Mouse (Mus musculus): Measurements from ENCODE around the gene Tctn3.
"Not testable (repeated sequence)": the region's sequence is repeated elsewhere in the genome, so short reads cannot be mapped to it uniquely, and the experiment has no call there.

Tctn3 gene

DNA sequence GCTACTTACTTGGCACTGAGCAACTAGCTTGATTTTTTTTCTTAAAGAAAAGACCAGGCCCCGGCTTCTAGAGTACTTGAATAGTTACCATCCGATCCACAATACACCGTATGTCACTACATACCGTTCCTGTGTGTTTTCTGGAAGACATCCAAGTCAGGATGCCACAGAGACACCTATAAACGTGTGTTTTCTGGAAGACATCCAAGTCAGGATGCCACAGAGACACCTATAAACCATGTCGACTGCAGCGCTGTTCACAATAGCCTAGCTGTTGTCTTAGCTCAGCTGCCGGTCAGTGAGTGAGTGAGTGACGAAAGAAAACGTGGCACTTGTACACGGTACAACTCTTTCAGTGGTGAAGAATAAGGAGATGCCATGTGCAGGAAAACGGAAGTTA lies 13.9 kb upstream of the Tctn3 start:
- DNase-seq (ENCODE audit: low spot score): no peak

DNA sequence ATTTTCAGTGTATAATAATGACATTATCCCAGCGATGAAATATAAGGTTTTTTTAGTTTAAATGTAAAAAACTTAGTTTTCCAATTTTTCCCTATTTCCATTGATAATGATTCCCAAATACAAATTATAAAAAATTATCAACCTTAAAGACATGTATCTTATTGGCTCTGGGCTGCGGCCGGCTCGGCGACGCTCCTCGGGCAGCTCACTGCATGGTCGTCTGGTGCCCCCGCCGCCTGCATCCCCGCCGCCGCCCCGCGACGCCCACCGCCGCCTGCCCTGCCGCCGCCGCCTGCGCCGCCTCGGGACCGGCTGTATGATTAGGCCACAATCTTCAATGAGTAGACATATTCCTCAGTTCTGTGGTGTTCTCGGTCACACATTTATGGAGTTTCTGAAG lies 9.6 kb upstream of the Tctn3 start:
- not testable (repeated sequence) for DNase-seq (ENCODE audit: low spot score)

DNA sequence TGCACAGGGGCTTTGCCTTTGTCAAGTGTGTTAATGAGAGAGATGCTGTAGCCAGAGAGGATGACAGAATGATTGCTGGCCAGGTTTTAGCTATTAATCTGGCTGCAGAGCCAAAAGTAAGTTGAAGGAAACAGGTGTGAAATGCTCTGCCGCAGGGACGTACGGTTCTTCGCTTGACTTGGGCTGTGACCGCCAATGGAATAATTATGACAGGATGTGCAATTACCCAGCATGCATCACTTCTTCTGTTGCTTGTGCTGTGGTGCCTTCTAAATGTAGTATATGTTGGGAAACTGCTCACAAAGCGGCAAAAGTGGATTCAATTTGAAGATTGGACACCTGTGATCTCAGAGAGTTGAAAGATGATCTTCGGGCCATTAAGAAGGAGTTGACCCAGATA lies 4.0 kb upstream of the Tctn3 start:
- DNase-seq (ENCODE audit: low spot score): no peak

- no peak for DNase-seq (ENCODE audit: low spot score)
Measured at GRCm38 (mm10) chr19:40614811-40615210, 2.8 kb upstream of the Tctn3 start.

GRCm38 (mm10) chr19:40607676-40608075 lies 4.4 kb downstream of the Tctn3 start:
- no peak for DNase-seq (ENCODE audit: low spot score)

DNA sequence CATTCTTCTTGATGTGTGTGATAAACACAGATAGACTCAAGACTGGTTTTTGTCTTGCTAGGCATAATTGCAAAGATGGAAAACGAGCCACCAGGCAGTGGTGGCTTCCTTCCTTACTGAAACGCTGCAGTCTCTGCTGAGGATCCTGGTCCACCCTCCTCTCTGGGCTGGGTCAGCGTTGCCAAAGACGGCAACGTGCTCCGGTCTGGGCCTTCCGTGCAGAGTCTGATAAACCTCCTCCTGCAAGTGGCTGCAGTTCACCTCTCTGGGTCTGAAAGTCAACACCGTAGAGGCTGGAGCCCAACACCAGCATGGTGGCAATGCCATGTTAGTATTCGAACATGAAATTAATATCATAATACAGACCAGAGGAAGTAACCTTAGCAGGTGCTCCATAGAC lies 6.8 kb downstream of the Tctn3 start:
- no peak for DNase-seq (ENCODE audit: low spot score)

DNA sequence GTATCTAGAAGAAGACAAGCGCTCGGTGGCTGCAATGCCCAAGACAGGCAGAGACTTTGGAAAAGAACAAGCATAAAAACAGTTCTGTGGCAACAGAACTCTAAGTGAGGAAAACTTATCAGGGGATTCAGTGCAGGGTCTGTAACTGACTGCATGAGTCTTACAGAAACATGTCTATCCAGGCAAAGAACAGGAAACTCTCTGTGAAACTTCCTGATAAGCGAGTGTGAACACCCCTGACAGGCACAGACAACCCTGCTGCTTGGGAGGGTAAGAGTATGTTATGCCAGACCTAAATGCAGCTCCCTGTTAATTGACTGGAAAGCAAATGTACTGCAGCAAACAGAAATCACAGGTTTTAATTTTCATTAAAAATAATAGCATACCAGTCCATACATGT lies 10.2 kb downstream of the Tctn3 start:
- no peak for DNase-seq (ENCODE audit: low spot score)

GRCm38 (mm10) chr19:40600846-40601245 lies 11.2 kb downstream of the Tctn3 start:
- not testable (repeated sequence) for DNase-seq (ENCODE audit: low spot score)

DNA sequence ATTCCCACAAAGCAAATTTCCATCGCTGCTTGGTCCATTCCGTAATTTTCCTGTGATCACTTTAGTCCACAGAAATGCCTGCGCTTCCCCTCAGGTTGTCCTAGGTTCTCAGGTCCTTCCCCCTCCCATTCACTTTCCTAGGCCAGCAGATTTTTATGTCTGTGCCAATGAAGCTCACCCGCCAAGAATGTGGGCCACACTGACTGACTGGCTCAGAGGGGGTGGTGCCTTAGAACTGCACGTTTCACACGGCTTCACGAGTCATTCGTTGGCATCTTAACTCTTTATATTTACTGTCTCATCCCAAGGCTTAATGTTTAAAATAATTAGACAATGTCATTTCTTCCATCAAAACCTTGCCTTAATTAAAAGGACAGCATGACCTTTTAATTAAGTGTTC lies 16.2 kb downstream of the Tctn3 start:
- DNase-seq (ENCODE audit: low spot score): no peak

DNA sequence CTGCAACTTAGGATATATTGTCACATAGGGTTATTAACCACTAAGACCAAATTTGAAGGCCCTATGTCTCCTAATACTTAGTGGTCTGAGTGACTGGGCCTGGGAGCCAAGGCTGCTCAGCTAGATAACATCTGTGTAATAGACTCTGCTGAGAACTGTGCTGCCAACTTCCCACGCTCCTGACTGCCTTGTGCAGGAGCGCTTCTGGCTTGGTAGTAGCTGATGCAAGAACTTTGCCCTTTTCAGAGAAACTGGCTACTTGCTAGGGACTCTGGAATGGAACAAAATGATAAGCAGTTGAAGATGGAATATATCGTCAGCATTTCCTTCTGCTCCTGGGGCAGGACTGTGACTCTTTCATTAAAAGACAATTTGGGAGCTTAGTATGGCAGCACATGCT lies 16.8 kb downstream of the Tctn3 start:
- DNase-seq (ENCODE audit: low spot score): no peak

DNA sequence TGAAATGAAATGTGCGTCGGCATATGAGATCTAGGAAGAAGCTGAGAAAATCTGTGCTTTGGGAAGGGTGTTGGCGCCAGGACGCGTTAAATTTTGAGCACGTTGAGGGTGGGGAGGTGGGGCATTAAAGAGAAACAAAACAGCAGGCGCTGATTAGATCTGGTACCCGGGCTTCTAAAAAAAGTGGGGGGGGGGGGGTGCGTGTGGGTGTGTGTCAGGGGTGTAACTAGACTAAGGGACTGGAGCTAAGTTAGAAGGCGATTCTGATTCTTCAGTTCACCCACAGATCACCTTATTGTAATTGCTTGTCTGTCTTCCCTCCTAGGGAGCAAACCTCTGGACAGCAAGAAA lies 22.5 kb downstream of the Tctn3 start:
- no peak for DNase-seq (ENCODE audit: low spot score)

DNA sequence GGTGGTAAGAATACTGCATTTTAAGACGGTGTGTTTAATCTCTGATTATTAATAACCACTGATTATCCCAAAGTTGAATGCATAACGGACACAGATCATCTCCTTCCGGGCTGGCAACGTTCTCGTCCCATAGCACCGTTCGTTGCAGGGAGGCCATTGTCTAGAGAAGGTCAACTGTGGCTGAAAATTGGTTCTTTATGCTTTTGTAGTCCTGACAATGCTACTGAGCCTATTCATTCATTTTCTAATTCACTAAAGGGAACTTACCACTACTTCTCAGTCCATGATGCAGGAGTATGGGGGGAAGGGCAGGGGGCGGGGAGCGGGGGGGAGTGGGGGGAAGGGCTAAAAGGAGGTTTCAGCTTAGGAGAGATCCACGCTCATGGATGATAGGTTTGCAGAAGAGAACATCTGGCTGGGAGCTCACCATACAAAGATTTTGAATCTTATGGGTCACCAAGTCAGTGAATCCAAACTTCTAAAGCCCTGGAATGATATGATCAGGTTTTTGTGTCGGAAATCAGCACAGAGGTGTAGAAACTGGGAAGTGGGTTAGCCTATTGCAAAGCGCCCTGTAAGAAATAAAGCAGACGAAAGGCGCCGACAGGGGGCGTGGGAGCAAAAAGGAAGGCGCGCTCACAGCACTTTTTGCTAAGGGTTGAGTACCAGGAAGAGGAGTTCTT lies 23.0 kb downstream of the Tctn3 start:
- DNase-seq (ENCODE audit: low spot score): peak; percentile 52

GRCm38 (mm10) chr19:40588293-40588654 lies 23.8 kb downstream of the Tctn3 start, which contains the start of gene Aldh18a1:
TSS of gene Aldh18a1 (minus strand) at chr19:40588463.
- peak; percentile 70 for DNase-seq (ENCODE audit: low spot score)

- no peak for DNase-seq (ENCODE audit: low spot score)
Measured at GRCm38 (mm10) chr19:40587491-40588292, 24.3 kb downstream of the Tctn3 start.

DNA sequence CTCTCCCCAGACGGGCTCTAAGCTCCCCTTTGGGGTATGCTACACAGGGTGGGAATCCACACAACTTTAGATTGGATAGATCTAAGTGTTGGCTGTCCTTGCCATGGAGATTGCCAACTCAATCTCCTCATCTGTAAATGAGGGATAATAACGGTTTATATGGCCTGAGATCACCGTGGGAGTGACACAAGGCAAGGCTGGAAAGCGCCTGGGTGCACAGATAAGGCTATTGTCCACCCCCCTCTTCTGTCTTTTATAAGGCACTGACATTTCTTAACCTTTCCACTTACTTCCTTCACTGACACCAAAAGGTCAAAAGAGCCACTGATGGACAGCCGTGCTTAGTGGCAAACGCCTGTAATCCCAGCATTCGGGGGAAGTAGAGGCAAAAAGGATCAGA lies 25.1 kb downstream of the Tctn3 start:
- no peak for DNase-seq (ENCODE audit: low spot score)

DNA sequence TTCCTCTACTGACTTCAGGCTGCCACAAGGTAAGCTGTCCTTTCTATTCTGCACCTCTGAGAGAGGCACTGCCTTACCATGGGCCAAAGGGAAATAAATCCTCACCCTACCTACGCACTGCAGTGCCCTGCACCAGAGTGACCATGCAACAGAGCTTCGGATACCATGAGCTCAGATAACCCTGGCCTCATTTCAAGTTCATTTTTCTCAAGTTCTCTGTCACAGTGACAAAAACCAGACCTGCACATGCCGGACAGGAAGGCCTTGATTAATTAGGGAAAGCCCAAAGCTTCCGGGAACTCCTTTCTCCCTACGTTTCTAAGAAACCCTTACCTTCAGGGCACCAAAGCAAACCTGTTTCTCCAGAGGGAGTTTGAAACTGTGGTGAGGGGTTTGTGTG lies 30.4 kb downstream of the Tctn3 start:
- DNase-seq (ENCODE audit: low spot score): no peak

GRCm38 (mm10) chr19:40580902-40581301 lies 31.1 kb downstream of the Tctn3 start:
- DNase-seq (ENCODE audit: low spot score): no peak

- no peak for DNase-seq (ENCODE audit: low spot score)
Measured at GRCm38 (mm10) chr19:40575438-40575837, 36.6 kb downstream of the Tctn3 start.

GRCm38 (mm10) chr19:40570726-40571125 lies 41.3 kb downstream of the Tctn3 start:
- DNase-seq (ENCODE audit: low spot score): no peak

GRCm38 (mm10) chr19:40567616-40568015 lies 44.4 kb downstream of the Tctn3 start:
- no peak for DNase-seq (ENCODE audit: low spot score)

GRCm38 (mm10) chr19:40563880-40564645 lies 48.0 kb downstream of the Tctn3 start:
- no peak for DNase-seq (ENCODE audit: low spot score)

DNA sequence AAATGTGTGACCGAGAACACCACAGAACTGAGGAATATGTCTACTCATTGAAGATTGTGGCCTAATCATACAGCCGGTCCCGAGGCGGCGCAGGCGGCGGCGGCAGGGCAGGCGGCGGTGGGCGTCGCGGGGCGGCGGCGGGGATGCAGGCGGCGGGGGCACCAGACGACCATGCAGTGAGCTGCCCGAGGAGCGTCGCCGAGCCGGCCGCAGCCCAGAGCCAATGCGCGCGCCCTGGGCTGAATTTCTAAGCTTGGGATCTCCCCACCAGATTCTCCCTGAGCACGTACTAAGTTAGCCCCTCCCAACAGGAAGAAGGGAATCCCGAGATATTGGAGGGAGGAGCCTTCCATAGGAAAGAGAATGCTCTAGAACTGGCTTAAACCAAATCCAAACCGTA lies 50.5 kb downstream of the Tctn3 start:
- DNase-seq (ENCODE audit: low spot score): not testable (repeated sequence)

- no peak for DNase-seq (ENCODE audit: low spot score)
Measured at GRCm38 (mm10) chr19:40556029-40556428, 56.0 kb downstream of the Tctn3 start.
